Comparison of ENCODE assay signal across 8 mouse cellular contexts in the genomic region with DNA sequence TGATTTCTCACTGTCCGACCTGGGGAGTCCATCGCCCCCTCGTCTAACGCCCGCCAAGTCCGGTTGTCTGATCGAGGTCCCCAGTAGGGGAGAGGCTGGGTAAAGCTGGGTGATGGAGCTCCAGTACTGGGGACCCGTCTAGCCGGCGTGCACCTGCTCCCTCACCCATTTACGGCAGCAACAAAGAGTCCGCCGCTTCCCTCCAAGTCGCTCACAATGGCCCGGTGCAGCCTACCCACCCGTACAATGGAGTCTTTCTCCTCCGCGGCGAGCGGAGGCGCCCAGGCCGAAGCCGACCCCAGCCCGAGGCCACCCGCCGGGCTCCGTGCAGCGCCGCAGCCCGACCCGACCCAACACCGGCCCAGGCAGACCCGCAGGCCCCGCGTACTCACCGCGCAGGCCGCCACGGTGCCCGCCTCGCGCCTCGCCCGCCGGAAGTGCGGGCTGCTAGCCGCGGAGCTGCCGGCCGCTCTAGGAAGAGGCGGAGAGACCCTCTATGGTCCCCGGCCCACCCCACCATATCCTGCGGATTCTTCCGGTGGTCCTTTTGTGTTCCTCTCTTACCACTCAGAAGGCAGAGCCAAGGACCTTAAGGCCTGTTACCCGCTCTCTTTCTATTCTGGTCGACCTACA. TPM values are rescaled to one million over a fixed set of nuclear protein-coding genes. Genes with fewer than 3 reads are reported as not detected.
A peak's percentile ranks its signal among the peaks of the same experiment; 100 is the strongest.
DNase-seq lines count a peak whose midpoint lies in the region; ATAC-seq and TF ChIP-seq lines count a peak whose summit lies in the region.

TSS of gene Zfp422 (minus strand) at position 461 of the 633 bp plus-strand sequence.

- peak within 1 kb of the TSS; percentile 85 for H3K27ac ChIP-seq in heart, embryonic 15.5 days
- peak within 1 kb of the TSS; percentile 65 for H3K27ac ChIP-seq in liver, embryonic 16.5 days (ENCODE audit: low read length)
- H3K27ac ChIP-seq in neural tube, embryonic 14.5 days (ENCODE audit: low read depth, low read length), result peak within 1 kb of the TSS; percentile 94

- peaks cover 21% of the 10 kb centered on the region for H3K36me3 ChIP-seq in heart, embryonic 15.5 days
- no peaks in the 10 kb centered on the region for H3K36me3 ChIP-seq in liver, embryonic 16.5 days (ENCODE audit: control insufficient read depth, insufficient read depth)
- peaks cover 6% of the 10 kb centered on the region for H3K36me3 ChIP-seq in neural tube, embryonic 14.5 days (ENCODE audit: control insufficient read depth, insufficient read depth, low read length)

- peak; percentile 100 for TF ChIP-seq POLR2A in brain, embryonic 14.5 days (IDR thresholded peaks at IDR 0.05; ENCODE audit: borderline replicate concordance, extremely low read depth, insufficient read depth, insufficient read length, poor library complexity, severe bottlenecking)

- no peak for TF ChIP-seq CTCF in brain, embryonic 14.5 days (IDR thresholded peaks at IDR 0.05; ENCODE audit: borderline replicate concordance, extremely low read depth, insufficient read depth, insufficient read length)

- peak within 1 kb of the TSS; percentile 79 for H3K4me3 ChIP-seq in heart, embryonic 15.5 days
- H3K4me3 ChIP-seq in liver, embryonic 16.5 days (ENCODE audit: low read depth, low read length), result peak within 1 kb of the TSS; percentile 71
- peak within 1 kb of the TSS; percentile 81 for H3K4me3 ChIP-seq in neural tube, embryonic 14.5 days (ENCODE audit: low read depth, low read length)

- peak; percentile 96 for DNase-seq in brain, embryonic 14.5 days (ENCODE audit: low read depth)
- peak; percentile 81 for DNase-seq in kidney, postnatal 14 days
- DNase-seq in testis, postnatal 14 days (ENCODE audit: low spot score), result peak; percentile 80

- no peaks in the 10 kb centered on the region for H3K9me3 ChIP-seq in heart, embryonic 15.5 days (replicated peaks)
- H3K9me3 ChIP-seq in liver, embryonic 16.5 days (replicated peaks; ENCODE audit: control insufficient read depth, low read length), result no peaks in the 10 kb centered on the region
- H3K9me3 ChIP-seq in neural tube, embryonic 14.5 days (ENCODE audit: control insufficient read depth, low read length), result no peaks in the 10 kb centered on the region

- ATAC-seq in CD4-positive, CD25-positive, alpha-beta regulatory T cell, adult 4 months, result peak; percentile 74
- ATAC-seq in erythroid progenitor cell, adult 5-6 weeks (replicated peaks; ENCODE audit: low FRiP score, poor library complexity, severe bottlenecking), result 0 out of 2 replicates have a peak, but pooled peaks have one; percentile 21
- ATAC-seq in heart, embryonic 15.5 days (replicated peaks; ENCODE audit: insufficient number of reproducible peaks, insufficient read depth, low FRiP score, low read depth), result peak; percentile 80
- ATAC-seq in liver, embryonic 16.5 days (ENCODE audit: low read depth), result peak; percentile 79
- ATAC-seq in neural tube, embryonic 14.5 days (ENCODE audit: low read depth), result peak; percentile 98

- H3K4me1 ChIP-seq in heart, embryonic 15.5 days (replicated peaks), result peaks cover 13% of the 10 kb centered on the region; the same call in 1 of the 2 replicates
- peaks cover 7% of the 10 kb centered on the region for H3K4me1 ChIP-seq in liver, embryonic 16.5 days (ENCODE audit: control insufficient read depth, low read depth, low read length)
- peaks cover 7% of the 10 kb centered on the region; the same call in 1 of the 2 replicates for H3K4me1 ChIP-seq in neural tube, embryonic 14.5 days (ENCODE audit: control insufficient read depth, insufficient read depth, low read length)

- H3K4me2 ChIP-seq in heart, embryonic 15.5 days, result peak within 1 kb of the TSS; percentile 66
- peak within 1 kb of the TSS; percentile 67 for H3K4me2 ChIP-seq in liver, embryonic 16.5 days (ENCODE audit: low read depth, low read length)
- H3K4me2 ChIP-seq in neural tube, embryonic 14.5 days (ENCODE audit: low read depth, low read length), result peak within 1 kb of the TSS; percentile 81

- H3K9ac ChIP-seq in heart, embryonic 15.5 days, result peak within 1 kb of the TSS; percentile 82
- H3K9ac ChIP-seq in liver, embryonic 16.5 days (ENCODE audit: low read depth, low read length), result peak within 1 kb of the TSS; percentile 83
- peak within 1 kb of the TSS; percentile 97 for H3K9ac ChIP-seq in neural tube, embryonic 14.5 days (replicated peaks; ENCODE audit: low read depth, low read length)

- under 1% methylated on average over 56 of the region's 56 CpGs for WGBS in heart, embryonic 15.5 days
- under 1% methylated on average over 56 of the region's 56 CpGs for WGBS in liver, embryonic 16.5 days (ENCODE audit: insufficient replicate concordance)
- WGBS in neural tube, embryonic 14.5 days, result 0% methylated on average over 56 of the region's 56 CpGs

- no peaks in the 10 kb centered on the region for H3K27me3 ChIP-seq in heart, embryonic 15.5 days
- no peaks in the 10 kb centered on the region for H3K27me3 ChIP-seq in liver, embryonic 16.5 days (ENCODE audit: control insufficient read depth, insufficient read depth, low read depth, low read length)
- H3K27me3 ChIP-seq in neural tube, embryonic 14.5 days (ENCODE audit: control insufficient read depth, insufficient read depth, low read length), result no peaks in the 10 kb centered on the region

RNA-seq across cellular contexts. Expression of gene Zfp422, which starts in this region (rescaled TPM):
- 10 to 100 TPM; 24.6 to 27.0 TPM for polyA plus RNA-seq in CD4-positive, CD25-positive, alpha-beta regulatory T cell, adult 4 months (2017; shearing (Covaris generic))
- polyA plus RNA-seq in brain, embryonic 14.5 days (2012; rRNA removed), result 112 and 162 TPM in 2 replicates
- total RNA-seq in erythroid progenitor cell, adult 5-6 weeks (2015; ENCODE audit: low replicate concordance), result 20.2 and 29.8 TPM in 2 replicates
- 5.5 and 6.3 TPM in 2 replicates for total RNA-seq in erythroid progenitor cell, adult 5-6 weeks (2017; ENCODE audit: low replicate concordance)
- polyA plus RNA-seq in heart, embryonic 15.5 days (2015; fragmentation: Nextera tagmentation; extraction: Ambion mirVana), result 74.8 and 81.6 TPM in 2 replicates
- 21.9 and 23.2 TPM in 2 replicates for polyA plus RNA-seq in liver, embryonic 16.5 days (2015; fragmentation: Nextera tagmentation; extraction: Ambion mirVana)
- polyA plus RNA-seq in neural tube, embryonic 14.5 days (2014; fragmentation: Nextera tagmentation; extraction: Ambion mirVana), result 133 and 154 TPM in 2 replicates

Comparison
In these comparisons a context has a peak if more than half of its experiments do, and no peak if none do; other contexts are left out.
1. Peak in every context shown above with its lines: DNase-seq, ATAC-seq, H3K4me3 ChIP-seq and H3K27ac ChIP-seq.
2. ATAC-seq: peak in every context shown above with its lines; median percentile 98 in neural tube, embryonic 14.5 days; 80 in heart, embryonic 15.5 days; 79 in liver, embryonic 16.5 days; 74 in CD4-positive, CD25-positive, alpha-beta regulatory T cell, adult 4 months; 21 in erythroid progenitor cell, adult 5-6 weeks.